Mouse (Mus musculus) Muller cell, postnatal 12 days (primary cell): ENCODE results near the gene Gm49354.

Source experiments
- DNase-seq: peaks from one replicate; pipeline ENCODE4 v3.0.0-alpha.2; 2015; ENCODE audit errors: inconsistent ontology term

Gene Gm49354

GRCm38 (mm10) chr13:59710230-59710629 lies 71.8 kb downstream of the Gm49354 start, which contains the start of gene Spata31d1a:
TSS of gene Spata31d1a (minus strand) at chr13:59710330.
- no peak for DNase-seq
